Mouse (Mus musculus) hindbrain, embryonic 12.5 days (tissue): ENCODE results near the gene Wnt9a. TPM values are rescaled to one million over a fixed set of nuclear protein-coding genes. Genes with fewer than 3 reads are reported as not detected.

Experiments
- ATAC-seq: fragments of 200-750 bp; cut with Nextera tagmentation; 2 replicates; pipeline ENCODE4 v1.8.0; 2017; ENCODE audit warnings: moderate TSS enrichment; ENCODE audit not compliant: low FRiP score
- H3K27ac ChIP-seq: fragments of 300-500 bp; sonication (generic); 2 replicates; pipeline ENCODE4 v1.5.1; 2016; ENCODE audit warnings: mild to moderate bottlenecking
- H3K27me3 ChIP-seq: fragments of 300-500 bp; sonication (generic); 2 replicates; pipeline ENCODE4 v1.6.1; 2016; ENCODE audit warnings: mild to moderate bottlenecking
- H3K36me3 ChIP-seq: fragments of 300-500 bp; sonication (generic); 2 replicates; pipeline ENCODE4 v1.6.1; 2016; ENCODE audit warnings: mild to moderate bottlenecking
- H3K4me1 ChIP-seq: fragments of 300-500 bp; sonication (generic); 2 replicates; pipeline ENCODE4 v1.6.1; 2016
- H3K4me2 ChIP-seq: fragments of 300-500 bp; sonication (generic); replicated peaks from 2 replicates; pipeline ENCODE4 v1.6.1; 2016; ENCODE audit warnings: mild to moderate bottlenecking
- H3K4me3 ChIP-seq: fragments of 300-500 bp; sonication (generic); 2 replicates; pipeline ENCODE4 v1.5.1; 2016; ENCODE audit warnings: mild to moderate bottlenecking
- H3K9ac ChIP-seq: fragments of 300-500 bp; sonication (generic); 2 replicates; pipeline ENCODE4 v1.6.1; 2016; ENCODE audit warnings: mild to moderate bottlenecking, moderate library complexity
- H3K9me3 ChIP-seq: fragments of 300-500 bp; sonication (generic); replicated peaks from 2 replicates; pipeline ENCODE4 v1.6.1; 2016; ENCODE audit warnings: mild to moderate bottlenecking
- WGBS: fragments of 180-500 bp; shearing (Covaris S2); methylation state at CpG from one replicate; pipeline ENCODE4 v1.1.7; 2016; 5-methylcytosine and 5-hydroxymethylcytosine counted together
- polyA plus RNA-seq: library from polyadenylated mRNA; unstranded; fragments of >200 nt; fragmentation: Nextera tagmentation; extraction: Ambion mirVana; gene quantifications from 2 replicates; pipeline ENCODE4 v1.2.1, GENCODE M21; 2016

Wnt9a gene
- polyA plus RNA-seq, 1 experiment from 2014 or later: 6.1 TPM

DNA sequence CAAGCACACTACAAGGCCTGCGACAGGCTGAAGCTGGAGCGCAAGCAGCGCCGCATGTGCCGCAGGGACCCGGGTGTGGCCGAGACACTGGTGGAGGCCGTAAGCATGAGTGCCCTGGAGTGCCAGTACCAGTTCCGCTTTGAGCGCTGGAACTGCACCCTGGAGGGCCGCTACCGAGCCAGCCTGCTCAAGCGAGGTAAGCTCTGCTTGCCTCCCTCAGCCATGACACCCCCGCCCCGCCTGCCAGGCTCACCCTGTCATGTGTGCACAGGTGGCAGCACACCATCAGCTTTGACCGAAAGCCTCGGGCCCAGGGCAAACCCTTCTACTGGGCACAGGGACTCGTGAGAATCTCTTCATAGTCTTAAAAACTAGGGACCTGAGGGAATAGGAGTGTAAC, 20.9 kb downstream of the Wnt9a start:
- H3K27ac ChIP-seq: no peak overlapping the region

DNA sequence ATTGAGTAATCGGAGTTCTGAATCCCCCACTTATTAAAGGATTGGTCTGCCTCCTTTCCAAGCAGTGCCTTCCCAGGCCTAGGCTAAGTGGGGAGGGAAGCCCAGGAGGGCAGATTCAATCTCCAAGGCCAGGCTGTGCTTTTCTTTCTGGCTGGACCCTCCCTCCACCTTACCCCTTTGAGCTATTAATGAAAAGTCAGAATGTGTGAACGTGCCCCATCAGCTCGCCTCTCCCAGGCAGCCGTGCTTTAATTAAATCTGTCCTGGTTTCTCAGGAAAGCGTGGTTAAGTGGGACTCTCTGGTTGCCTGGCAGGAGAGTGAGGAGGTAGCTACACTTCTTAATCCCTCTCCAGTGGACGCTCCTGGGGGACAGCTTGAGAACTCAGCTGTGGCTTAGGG, 22.9 kb downstream of the Wnt9a start:
- Histone ChIP-seq H3K36me3 (no peaks in the 10 kb centered on the region), H3K4me3 (no peak overlapping the region), H3K4me2 (no peak overlapping the region), H3K27ac (peak overlapping the region; percentile 48; the same call in 1 of the 2 replicates), H3K27me3 (0 out of 2 replicates have a peak, but pooled peaks cover 9% of the 10 kb centered on the region), H3K9me3 (no peaks in the 10 kb centered on the region), H3K4me1 (peaks cover 16% of the 10 kb centered on the region), H3K9ac (peak overlapping the region; percentile 41; the same call in 1 of the 2 replicates)
- ATAC-seq: no peak
- WGBS: 19% methylated on average over 6 of the region's 6 CpGs

More for the DNA sequence above, 20.9 kb downstream of the Wnt9a start:
- 0 out of 2 replicates have a peak, but pooled peaks cover 6% of the 10 kb centered on the region for H3K27me3 ChIP-seq
- no peak for ATAC-seq
- peaks cover 19% of the 10 kb centered on the region for H3K4me1 ChIP-seq
- H3K9me3 ChIP-seq: no peaks in the 10 kb centered on the region
- no peak overlapping the region for H3K4me3 ChIP-seq
- WGBS: 84% methylated on average over 18 of the region's 18 CpGs
- H3K4me2 ChIP-seq: no peak overlapping the region
- no peak overlapping the region for H3K9ac ChIP-seq
- no peaks in the 10 kb centered on the region for H3K36me3 ChIP-seq

DNA sequence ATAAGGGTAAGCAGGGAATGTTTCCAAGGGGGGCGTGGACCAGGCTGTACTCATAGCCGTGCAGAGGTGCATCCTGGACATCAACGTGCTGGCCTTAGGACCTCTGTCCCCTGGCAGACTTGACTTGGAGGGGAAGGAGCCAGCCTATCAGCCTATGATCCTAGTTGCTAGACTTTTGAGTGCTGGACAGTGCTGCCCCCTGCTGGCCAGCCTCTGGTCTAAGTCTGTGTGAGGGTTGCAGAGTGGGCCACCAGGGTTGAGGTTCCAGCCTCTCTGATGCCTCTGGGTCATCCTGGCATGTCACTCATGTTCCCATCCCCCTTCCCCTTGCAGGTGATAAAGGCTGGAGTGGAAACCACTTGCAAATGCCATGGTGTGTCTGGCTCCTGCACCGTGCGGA, 23.8 kb downstream of the Wnt9a start:
- no peak overlapping the region for H3K9ac ChIP-seq
- H3K27ac ChIP-seq: no peak overlapping the region
- H3K36me3 ChIP-seq: no peaks in the 10 kb centered on the region
- H3K4me1 ChIP-seq: peaks cover 16% of the 10 kb centered on the region
- H3K4me3 ChIP-seq: no peak overlapping the region
- no peaks in the 10 kb centered on the region for H3K9me3 ChIP-seq
- 0 out of 2 replicates have a peak, but pooled peaks cover 9% of the 10 kb centered on the region for H3K27me3 ChIP-seq
- 48% methylated on average over 5 of the region's 5 CpGs for WGBS
- 0 out of 2 replicates have a peak, but pooled peaks have one; percentile 32 for ATAC-seq
- no peak overlapping the region for H3K4me2 ChIP-seq

DNA sequence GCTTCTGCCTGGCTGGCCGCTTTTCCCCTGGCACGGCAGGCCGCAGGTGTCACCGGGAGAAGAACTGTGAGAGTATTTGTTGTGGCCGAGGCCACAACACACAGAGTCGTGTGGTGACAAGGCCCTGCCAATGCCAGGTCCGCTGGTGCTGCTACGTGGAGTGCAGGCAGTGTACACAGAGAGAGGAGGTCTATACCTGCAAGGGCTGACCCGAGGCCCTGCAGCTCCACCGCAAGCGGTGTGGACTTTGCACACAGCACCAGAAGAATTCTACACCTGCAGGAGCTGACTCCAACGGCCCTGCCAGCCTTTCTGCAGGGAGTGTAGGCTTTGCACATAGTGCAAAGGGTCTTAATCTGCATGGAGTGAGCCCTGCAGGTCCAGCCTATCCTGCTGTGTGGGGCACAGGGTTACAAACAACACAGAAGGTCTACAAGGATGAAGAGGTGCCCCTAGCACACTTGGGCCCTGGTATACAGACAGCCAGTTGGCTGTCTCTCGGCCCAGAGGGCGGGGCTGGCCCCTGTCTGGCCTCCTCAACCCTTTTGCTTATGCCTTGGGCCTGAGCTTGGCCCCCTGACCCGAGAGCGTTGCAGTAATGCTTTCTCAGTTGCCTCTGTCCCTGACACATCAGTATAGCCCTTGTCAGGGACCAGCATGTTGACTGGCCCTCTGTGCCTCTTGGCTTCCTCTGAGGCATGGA, 24.6 kb downstream of the Wnt9a start:
- no peak for ATAC-seq
- 0 out of 2 replicates have a peak, but pooled peaks cover 9% of the 10 kb centered on the region for H3K27me3 ChIP-seq
- H3K4me2 ChIP-seq: no peak overlapping the region
- peaks cover 18% of the 10 kb centered on the region for H3K4me1 ChIP-seq
- WGBS: 81% methylated on average over 16 of the region's 16 CpGs
- no peak overlapping the region for H3K9ac ChIP-seq
- no peak overlapping the region for H3K27ac ChIP-seq
- no peaks in the 10 kb centered on the region for H3K36me3 ChIP-seq
- H3K4me3 ChIP-seq: no peak overlapping the region
- H3K9me3 ChIP-seq: no peaks in the 10 kb centered on the region

DNA sequence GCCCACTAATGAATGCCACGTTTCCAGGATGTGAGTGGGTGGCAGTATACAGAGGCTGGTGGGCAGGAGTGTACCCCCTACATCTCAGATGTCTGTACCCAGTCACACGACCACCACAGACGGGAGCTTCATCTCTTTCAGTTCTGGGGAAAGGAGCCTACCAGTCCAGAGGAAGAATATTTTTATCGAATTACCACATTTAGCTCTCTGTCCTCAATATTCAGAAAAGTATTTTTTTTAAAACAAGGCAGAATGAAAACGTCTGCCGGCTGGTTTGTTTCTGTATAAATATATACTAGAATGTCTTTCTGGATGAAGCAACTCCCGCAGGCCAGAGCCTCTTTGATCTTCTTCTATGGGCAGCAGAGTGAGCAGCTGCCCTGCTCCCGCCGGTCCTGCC, 26.2 kb downstream of the Wnt9a start:
- no peak for ATAC-seq
- Histone ChIP-seq H3K36me3 (no peaks in the 10 kb centered on the region), H3K9ac (no peak overlapping the region), H3K9me3 (no peaks in the 10 kb centered on the region), H3K4me3 (no peak overlapping the region), H3K27ac (no peak overlapping the region), H3K4me2 (no peak overlapping the region), H3K4me1 (peaks cover 23% of the 10 kb centered on the region), H3K27me3 (0 out of 2 replicates have a peak, but pooled peaks cover 3% of the 10 kb centered on the region)
- 55% methylated on average over 9 of the region's 9 CpGs for WGBS

DNA sequence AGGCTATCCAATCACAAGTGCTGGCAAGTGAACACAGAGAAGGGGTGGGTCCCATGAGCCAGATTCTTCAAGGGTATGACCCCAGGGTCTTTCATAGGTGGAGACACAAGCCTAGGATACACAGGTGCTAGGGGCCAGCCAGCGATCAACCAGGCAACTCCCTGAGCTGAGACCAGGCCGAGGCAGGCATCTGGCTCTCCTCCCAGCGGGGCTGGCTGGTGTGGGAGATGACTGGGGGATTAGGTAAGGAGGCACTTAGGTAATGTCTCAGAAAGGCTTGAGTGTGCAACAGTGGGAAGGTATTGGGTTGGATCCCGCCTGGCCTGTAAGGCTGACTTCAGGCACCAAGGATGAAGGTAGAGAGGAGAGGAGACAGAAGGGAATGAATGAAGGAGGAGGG, 28.4 kb downstream of the Wnt9a start:
- no peak overlapping the region for H3K9ac ChIP-seq
- H3K4me3 ChIP-seq: no peak overlapping the region
- no peaks in the 10 kb centered on the region for H3K9me3 ChIP-seq
- H3K4me1 ChIP-seq: peaks cover 8% of the 10 kb centered on the region
- no peak overlapping the region for H3K4me2 ChIP-seq
- H3K36me3 ChIP-seq: no peaks in the 10 kb centered on the region
- ATAC-seq: no peak
- H3K27me3 ChIP-seq: 0 out of 2 replicates have a peak, but pooled peaks cover 3% of the 10 kb centered on the region
- 85% methylated on average over 4 of the region's 4 CpGs for WGBS
- no peak overlapping the region for H3K27ac ChIP-seq

DNA sequence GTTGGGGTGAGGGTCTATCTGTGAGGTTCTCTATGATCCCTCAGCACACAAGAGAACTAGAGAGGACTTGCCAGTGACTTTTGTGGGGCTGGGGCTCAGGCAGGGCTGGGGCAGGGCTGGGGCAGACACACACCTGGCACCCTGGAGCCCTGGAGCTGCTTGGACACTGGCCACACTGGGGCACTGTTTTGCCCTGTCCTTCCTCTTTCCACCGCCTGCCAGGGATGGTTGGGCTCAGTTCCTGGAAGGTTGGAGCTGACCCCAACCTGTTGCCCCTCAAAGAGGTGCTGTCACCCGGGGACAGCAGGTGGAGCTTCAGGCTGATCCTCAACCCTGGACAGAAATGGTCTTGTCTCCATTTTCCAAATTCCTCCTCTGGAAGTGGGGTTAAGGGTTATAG, 29.2 kb downstream of the Wnt9a start:
- WGBS: 54% methylated on average over 2 of the region's 2 CpGs
- Histone ChIP-seq H3K36me3 (no peaks in the 10 kb centered on the region), H3K27me3 (0 out of 2 replicates have a peak, but pooled peaks cover 3% of the 10 kb centered on the region), H3K27ac (no peak overlapping the region), H3K9me3 (no peaks in the 10 kb centered on the region), H3K4me3 (no peak overlapping the region), H3K4me1 (peaks cover 7% of the 10 kb centered on the region; the same call in 1 of the 2 replicates), H3K4me2 (no peak overlapping the region), H3K9ac (no peak overlapping the region)
- no peak for ATAC-seq

DNA sequence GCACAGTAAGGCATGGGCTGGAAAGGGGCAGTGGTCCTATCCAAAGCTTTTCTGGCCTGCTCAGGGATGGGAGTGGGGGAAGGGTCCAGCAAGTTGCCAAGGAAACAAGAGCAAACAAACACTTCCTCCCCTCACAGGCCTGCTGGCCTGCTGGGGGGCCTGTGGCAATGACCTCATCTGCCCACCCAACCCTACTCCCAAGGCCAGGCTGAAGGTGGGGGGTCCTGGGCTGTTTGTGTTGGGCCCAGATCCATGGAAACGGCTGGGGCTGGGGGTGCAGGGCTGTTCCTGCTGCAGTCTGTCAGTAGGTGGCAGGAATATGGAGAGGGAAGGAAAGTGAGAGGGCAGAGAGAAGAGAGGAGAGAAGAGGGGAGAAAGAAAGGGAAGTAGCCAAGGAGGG, 29.7 kb downstream of the Wnt9a start:
- no peaks in the 10 kb centered on the region for H3K36me3 ChIP-seq
- H3K4me2 ChIP-seq: no peak overlapping the region
- no peak overlapping the region for H3K27ac ChIP-seq
- no peak overlapping the region for H3K9ac ChIP-seq
- H3K4me3 ChIP-seq: no peak overlapping the region
- 4% methylated on average over 1 of the region's 1 CpGs for whole genome bisulfite sequencing
- H3K9me3 ChIP-seq: no peaks in the 10 kb centered on the region
- peaks cover 7% of the 10 kb centered on the region; the same call in 1 of the 2 replicates for H3K4me1 ChIP-seq
- 0 out of 2 replicates have a peak, but pooled peaks cover 3% of the 10 kb centered on the region for H3K27me3 ChIP-seq
- 0 out of 2 replicates have a peak, but pooled peaks have one; percentile 32 for ATAC-seq

DNA sequence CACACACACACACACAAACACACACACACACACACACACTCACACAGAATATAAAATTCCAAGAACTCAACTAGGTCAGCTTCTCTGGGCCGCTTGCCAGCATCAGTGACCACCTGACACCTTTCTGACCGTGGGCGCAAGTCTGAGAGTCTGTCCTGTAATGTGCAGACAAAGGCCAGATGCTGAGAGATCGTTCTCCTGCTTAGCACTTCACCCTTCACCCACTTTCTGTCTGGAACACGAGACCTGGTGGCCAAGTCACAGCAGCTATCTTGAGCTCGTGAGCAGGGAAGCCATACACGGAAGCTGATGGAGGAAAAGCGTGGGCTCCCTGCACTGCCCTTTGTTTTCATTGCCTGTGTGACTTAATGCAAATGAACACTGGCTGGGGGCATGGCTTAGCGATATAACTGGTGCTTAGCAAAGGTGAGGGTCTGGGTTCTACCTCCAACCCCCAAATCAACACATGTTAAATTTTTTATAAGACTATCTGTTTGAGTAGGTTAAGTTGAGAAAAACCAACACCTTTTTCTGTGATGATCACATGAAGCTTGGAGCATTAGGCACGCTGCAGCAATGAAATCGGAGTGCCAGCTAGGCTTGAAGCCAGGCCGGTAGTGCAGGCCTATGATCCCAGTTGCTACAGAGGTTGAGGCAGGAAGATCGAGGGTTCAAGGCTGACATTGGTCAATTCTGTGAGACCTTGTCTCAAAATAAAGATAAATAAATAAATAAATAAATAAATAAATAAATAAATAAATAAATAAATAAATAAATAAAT, 31.4 kb downstream of the Wnt9a start:
- H3K4me2 ChIP-seq: no peak overlapping the region
- no peaks in the 10 kb centered on the region for H3K9me3 ChIP-seq
- 0 out of 2 replicates have a peak, but pooled peaks cover 3% of the 10 kb centered on the region for H3K27me3 ChIP-seq
- no peaks in the 10 kb centered on the region for H3K36me3 ChIP-seq
- no peak overlapping the region for H3K4me3 ChIP-seq
- H3K4me1 ChIP-seq: peaks cover 7% of the 10 kb centered on the region; the same call in 1 of the 2 replicates
- no peak for ATAC-seq
- H3K9ac ChIP-seq: no peak overlapping the region
- WGBS: 69% methylated on average over 13 of the region's 13 CpGs
- H3K27ac ChIP-seq: no peak overlapping the region

DNA sequence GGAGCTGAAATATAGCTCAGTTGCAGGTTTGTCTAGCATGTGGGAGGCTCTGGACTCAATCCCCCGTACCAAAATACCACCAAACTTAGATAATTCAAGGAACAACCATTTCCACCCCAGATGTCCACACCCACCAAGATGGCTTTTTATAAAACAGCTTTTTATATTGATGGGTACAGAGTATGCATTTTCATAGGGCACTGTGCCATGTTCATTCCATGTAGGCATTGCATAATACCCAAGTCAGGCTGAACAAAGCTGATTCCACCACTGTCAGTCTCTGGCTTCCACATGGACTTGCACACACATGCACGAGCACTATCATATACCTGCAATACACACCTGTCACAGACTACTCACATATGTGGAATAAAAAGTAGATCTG, 32.0 kb downstream of the Wnt9a start:
- 0 out of 2 replicates have a peak, but pooled peaks cover 3% of the 10 kb centered on the region for H3K27me3 ChIP-seq
- no peaks in the 10 kb centered on the region for H3K9me3 ChIP-seq
- H3K27ac ChIP-seq: no peak overlapping the region
- no peak for ATAC-seq
- WGBS: 88% methylated on average over 2 of the region's 2 CpGs
- H3K4me2 ChIP-seq: no peak overlapping the region
- H3K9ac ChIP-seq: no peak overlapping the region
- H3K4me1 ChIP-seq: peaks cover 7% of the 10 kb centered on the region; the same call in 1 of the 2 replicates
- H3K4me3 ChIP-seq: no peak overlapping the region
- no peaks in the 10 kb centered on the region for H3K36me3 ChIP-seq

DNA sequence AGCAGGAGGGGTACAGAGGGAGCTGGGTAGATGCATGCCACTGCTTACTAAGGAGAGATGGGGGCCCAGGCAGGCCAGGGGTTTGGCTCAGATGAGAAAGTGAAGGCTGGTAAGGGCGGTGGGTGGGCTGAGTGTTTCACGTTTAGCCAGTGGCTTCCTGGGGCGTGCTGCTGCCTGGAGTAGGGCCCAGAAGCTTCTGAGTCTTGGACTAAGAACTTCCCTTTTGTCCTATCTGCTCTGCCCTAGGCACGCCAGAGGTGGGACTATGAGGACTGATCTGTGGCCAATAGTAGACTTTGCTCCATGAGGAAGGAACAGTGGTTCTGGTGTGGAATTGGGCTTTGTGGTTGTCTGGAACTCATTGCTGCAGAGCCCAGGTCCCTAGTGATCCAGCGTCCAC, 36.2 kb downstream of the Wnt9a start:
- no peaks in the 10 kb centered on the region for H3K36me3 ChIP-seq
- H3K27ac ChIP-seq: no peak overlapping the region
- H3K4me1 ChIP-seq: no peaks in the 10 kb centered on the region
- no peaks in the 10 kb centered on the region for H3K9me3 ChIP-seq
- no peaks in the 10 kb centered on the region for H3K27me3 ChIP-seq
- H3K9ac ChIP-seq: no peak overlapping the region
- H3K4me3 ChIP-seq: no peak overlapping the region
- WGBS: 77% methylated on average over 5 of the region's 5 CpGs
- no peak overlapping the region for H3K4me2 ChIP-seq
- ATAC-seq: no peak

DNA sequence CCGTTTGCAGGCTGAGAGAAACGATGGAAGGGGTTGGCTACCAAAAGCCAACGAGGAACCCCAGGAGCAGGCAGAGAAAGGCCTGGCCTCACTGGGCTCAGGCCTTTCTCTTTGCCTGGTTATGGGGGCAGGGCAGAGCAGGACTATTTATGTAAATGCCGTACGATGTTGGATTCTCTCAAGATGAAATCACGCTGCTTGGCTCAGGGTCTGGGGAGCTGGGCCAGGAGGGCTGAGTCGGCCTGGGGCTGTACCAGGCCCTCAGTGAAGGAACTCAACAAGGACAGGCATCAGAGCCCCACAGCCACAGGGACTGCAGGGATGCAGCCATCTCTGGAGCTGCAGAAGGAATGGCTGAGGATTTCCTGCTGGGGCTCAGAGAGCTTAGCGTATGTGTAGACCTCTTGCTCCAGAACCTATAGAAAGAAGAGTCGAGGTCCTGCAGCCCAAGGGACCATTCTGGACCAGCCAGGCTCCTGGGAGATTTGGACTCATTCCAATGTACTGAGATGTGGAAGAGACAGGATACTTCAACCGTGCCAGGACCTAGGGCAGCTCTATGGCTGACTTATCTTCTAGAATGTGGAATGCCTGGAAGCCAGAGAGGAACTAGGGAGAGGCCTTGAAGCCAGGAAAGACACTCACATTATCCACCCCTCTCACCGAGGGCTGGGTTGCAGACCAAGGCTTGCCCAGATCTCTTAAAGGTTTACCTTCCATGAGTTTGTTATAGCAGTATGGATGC, 39.6 kb downstream of the Wnt9a start:
- H3K27ac ChIP-seq: no peak overlapping the region
- H3K27me3 ChIP-seq: no peaks in the 10 kb centered on the region
- WGBS: 81% methylated on average over 11 of the region's 11 CpGs
- no peak overlapping the region for H3K4me3 ChIP-seq
- H3K36me3 ChIP-seq: no peaks in the 10 kb centered on the region
- H3K4me1 ChIP-seq: 0 out of 2 replicates have a peak, but pooled peaks cover 2% of the 10 kb centered on the region
- no peak overlapping the region for H3K4me2 ChIP-seq
- ATAC-seq: no peak
- H3K9me3 ChIP-seq: no peaks in the 10 kb centered on the region
- H3K9ac ChIP-seq: no peak overlapping the region
